Mouse (Mus musculus): ENCODE data around the gene Opn4.

The Opn4 gene

GRCm38 (mm10) chr14:34590743-34591675 is 8.9 kb downstream of the Opn4 start:
- no peak for DNase-seq

GRCm38 (mm10) chr14:34590017-34590570 is 9.8 kb downstream of the Opn4 start:
- DNase-seq: no peak

- no peak for DNase-seq
These were observed 10.7 kb downstream of the Opn4 start for GRCm38 (mm10) chr14:34589185-34589713.

DNA sequence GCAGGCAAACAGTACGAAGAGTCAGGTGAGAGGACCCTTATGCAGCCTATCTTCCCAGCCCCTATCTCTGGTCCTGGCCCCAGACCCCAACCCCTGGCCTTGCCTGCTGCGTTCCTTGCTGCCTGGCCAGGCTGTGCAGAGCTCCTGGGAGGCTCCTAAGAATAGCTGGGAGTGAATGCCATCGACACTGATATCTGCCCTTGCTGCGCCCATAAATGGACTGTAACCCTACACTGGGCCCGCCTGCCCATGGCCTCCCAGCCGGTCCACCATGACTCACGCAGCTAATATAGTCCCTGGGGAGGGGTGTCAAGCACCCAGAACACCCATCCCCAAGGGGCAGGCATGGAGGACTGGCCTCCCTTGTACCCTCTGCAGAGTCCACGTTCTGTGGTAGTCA is 11.4 kb downstream of the Opn4 start, which contains the start of gene Ldb3:
Ldb3 (minus strand) TSS at position 185 of the 400 bp plus-strand sequence.
- DNase-seq: no peak

DNA sequence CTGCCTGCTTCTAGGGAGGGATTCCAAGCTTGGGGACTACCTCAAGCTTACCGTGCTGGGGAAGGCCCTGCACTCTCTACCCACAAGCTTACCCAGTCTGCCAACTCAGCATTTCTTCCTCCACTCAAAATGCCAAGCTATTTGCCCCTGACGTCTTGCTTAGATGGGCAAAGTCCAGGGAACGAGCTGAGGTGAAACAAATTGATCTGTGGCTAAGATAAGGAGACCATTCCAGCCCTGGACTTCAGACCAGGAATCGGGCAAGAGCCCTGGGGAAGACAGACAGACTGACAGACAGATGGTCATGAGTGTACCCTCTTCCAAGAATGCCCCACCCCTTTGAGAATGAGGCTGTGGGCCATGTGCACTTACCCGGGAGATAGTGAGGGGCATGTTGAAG is 11.9 kb downstream of the Opn4 start:
- no peak for DNase-seq

GRCm38 (mm10) chr14:34586871-34587270 is 13.1 kb downstream of the Opn4 start:
- DNase-seq: no peak

- DNase-seq: no peak
These were observed 14.4 kb downstream of the Opn4 start for GRCm38 (mm10) chr14:34585358-34586105.

DNA sequence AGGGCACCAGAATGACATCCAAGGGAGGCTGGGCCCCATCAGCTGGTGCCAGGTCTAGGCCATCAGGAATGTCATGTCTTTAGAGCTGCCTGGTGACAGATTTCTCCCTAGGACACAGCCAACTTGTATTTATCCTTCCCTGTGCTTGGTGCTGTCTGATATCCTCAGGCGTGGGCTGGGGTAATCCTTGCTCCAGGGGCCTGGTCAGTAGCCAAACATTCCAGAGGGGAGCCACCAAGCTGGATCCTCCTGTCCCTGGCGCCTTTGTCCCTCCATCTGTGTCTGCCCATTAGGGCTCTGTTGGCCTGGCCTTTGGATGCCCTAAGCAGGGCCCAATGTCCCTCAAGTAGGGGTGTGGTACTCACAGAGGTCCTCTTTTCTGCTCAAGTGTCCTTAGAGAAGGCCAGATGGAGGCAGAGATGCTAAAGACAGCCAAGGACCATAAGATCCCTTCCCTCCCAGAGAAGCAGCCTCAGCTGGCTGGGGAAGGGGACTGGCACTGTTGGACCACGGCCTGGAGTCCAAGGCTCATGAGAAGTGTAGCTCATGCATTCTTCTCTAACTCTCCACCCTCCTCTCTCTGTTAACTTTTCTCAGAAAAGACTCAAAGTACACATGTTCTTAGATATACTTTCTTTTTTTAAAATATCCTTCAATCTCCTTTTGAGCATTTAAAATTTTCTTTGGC is 17.1 kb downstream of the Opn4 start:
- DNase-seq: no peak

GRCm38 (mm10) chr14:34576858-34577257 is 23.1 kb downstream of the Opn4 start:
- DNase-seq: no peak

DNA sequence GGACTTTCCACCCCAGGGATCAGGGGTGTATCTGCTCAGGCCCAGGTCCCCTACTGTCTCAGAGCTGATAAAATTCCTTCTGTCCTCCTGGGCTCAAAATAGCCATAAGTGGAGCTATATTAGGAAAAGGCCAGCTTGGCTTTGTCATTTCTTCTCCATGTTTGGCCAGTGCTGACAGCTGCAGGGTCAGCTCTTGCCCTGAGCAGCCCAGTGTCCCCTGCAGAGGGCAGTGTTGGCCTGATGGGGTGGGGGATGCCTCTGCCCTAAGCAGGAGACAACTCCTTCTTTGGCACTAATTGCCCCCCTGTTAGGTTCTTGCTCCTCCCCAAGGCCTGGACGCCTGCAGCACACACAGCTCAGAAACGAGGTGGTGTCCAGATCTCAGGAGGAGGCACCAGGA is 25.9 kb downstream of the Opn4 start:
- no peak for DNase-seq

DNA sequence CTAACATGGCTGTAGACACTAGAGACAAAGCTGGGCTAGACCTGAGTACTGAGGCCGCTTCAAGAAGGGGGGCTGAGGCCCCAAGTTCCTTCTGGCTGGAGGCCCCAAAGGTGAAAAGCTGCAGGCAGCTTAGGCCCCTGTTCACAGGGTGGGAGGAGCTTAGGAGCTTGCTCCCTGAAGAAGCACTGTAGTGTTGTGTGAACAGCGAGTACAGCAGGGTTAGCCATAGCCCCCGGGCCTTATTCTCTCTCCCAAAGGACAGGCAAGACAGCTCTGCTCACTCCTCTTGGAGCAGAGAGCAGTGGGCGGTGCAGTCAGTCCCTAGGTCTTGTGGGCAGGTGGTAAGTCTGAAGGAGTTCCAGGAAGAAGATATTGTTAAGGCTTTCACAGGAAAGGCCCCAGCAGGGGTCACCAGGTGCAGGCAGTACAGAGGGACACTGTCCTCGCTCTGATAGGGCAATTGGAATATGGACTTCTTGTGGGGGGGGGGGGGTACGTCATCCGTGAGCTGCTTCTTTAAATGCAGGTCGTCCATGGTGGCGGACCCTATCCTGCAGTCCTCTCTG is 26.5 kb downstream of the Opn4 start:
- no peak for DNase-seq

DNA sequence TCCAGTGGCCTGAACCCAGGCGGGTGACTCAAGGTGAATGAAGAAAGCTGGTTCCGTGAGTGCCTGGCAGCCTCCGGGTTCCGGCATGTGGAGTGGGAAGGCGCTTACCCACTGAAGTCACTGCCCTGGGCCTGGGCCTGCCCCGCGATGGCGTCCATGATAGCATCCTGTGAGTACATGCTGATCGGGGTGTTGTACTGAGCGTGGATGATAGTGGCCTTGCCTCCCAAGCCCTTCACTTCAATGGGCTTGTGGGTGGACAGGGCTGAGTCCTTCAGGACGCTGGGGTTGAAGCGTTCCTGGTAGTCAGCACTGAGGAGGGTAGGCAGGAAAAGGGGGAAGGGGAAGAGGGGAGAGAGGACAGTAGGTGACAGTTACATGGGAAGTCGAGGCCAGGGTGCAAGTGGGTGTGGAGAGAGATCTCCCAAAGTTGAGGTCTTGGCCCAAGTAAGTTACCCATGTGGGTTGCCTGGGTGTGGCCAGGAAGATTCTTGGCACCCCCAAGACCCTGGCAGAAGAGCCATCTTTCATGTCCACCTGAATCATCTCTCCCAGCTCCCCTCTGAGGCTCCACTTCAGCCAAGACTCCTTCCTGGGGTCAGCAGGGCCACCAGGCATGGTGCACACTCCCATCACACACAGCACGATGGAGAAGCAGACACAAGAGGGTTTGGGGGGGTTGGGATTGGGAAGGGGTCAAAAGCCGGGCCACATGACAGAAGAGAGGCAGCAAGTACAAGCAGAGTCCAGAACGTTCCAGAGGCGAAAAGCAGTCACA is 28.1 kb downstream of the Opn4 start:
- no peak for DNase-seq

DNA sequence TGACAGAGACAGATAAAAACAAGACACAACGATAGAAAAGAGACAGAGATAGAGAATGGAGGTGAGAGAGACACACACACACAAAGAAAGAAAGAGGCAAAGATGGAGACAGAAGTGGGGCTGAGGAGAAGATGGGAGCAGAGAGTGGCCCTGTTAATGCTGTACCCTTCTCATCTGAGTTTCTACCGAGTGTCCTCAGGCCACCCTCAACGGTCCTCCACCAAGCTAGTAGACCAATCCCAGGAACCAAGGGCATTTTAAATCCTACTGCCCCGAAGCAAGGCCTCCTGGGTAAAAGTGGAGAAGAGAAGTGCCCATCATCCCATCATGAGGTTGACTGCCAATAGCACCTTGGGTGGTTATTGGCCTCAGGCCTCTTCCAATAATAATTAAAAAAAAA is 29.0 kb downstream of the Opn4 start:
- DNase-seq: no peak

DNA sequence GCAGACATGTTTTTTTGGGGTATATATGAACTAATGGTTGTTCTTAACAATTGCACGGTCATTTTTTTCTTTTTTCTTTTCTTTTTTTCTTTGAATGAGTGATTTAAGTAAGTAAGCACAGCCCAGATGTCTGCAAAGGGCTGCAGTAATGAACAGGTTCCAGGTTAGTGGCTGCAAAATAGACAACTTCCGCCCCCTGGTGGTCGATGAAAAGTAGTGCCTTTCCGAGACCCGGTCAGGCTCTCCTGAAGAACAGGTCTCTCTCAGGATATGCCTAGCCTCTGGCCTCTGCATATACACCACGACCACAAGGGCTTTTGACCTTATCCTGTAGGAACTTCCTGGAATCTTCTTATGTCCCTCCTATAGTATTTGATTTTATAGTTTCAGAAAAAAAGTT is 29.6 kb downstream of the Opn4 start:
- DNase-seq: peak in 1 of 2 experiments; percentile 20

DNA sequence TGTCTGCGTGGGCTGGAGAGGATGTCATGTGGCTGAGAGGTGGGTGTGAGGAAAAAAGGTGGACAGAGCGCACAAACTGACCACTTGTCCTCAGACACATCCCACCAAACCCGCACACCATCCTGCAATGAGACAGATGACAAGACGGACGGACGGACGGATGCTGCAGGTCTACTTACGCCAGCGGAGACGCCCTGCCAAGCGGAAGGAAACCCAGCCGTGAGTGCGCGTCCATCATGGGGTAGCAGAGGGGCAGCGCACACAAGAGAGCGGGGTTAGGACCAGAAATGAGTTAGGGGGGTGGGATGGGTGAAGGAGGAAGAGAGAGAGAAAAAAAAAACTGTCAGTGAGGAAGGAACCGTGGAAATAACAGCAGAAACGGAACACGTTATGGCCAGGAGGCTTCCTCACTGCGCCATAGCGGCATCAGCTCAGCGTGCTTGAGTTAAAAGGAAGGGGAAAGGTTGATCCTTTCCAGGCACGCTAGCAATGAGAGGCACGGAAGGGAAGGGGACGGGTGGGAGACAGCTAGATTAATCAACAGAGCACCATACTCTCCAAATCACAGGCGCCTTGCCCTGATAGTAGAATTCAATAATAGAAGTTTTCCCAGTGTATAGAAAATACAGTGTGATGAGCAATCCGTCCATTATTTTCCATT is 30.3 kb downstream of the Opn4 start:
- no peak for DNase-seq

GRCm38 (mm10) chr14:34568626-34569025 is 31.3 kb downstream of the Opn4 start:
- DNase-seq: no peak

- no peak for DNase-seq
These were observed 32.2 kb downstream of the Opn4 start for GRCm38 (mm10) chr14:34567697-34568096.

DNA sequence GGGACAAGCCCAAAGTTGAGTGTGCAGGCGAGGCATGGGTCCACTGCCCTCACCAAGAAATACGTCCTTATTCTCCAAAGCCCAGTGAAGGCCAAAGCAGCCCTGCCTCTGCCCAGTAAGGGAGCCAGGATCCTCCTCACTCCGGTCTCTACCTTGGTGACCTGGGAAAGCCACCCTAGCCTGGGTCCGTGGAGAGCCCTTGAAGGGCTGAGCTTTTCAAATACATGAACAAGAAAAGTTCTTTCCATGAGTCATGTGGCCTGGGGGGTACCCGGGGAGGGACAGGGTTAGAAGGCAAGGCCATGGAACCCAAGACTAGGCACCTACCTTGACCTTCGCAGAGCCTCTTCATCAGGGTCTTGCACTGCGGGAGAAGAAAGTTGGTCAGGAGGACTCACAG is 33.4 kb downstream of the Opn4 start:
- no peak for DNase-seq

GRCm38 (mm10) chr14:34565711-34566110 is 34.2 kb downstream of the Opn4 start:
- no peak for DNase-seq

DNA sequence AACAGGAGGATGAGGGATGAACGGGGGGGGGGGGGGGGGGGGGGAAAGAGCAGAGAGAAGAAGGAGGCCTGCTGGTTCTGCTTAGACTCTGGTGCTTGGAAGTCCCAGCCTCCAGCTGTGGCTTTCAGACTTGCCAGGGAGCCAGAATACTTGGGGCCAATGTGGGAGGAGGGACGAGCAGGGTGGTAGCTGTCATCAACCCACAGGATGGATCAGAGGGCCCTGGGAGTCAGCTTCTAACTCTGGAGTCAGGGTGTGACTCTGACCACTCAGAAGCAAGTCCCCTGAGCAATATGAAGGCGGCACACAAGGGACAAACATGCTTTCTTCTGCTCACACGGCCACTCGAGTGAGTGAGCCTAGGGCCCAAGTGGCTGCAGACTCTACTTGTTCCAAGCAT is 35.3 kb downstream of the Opn4 start:
- no peak for DNase-seq

DNA sequence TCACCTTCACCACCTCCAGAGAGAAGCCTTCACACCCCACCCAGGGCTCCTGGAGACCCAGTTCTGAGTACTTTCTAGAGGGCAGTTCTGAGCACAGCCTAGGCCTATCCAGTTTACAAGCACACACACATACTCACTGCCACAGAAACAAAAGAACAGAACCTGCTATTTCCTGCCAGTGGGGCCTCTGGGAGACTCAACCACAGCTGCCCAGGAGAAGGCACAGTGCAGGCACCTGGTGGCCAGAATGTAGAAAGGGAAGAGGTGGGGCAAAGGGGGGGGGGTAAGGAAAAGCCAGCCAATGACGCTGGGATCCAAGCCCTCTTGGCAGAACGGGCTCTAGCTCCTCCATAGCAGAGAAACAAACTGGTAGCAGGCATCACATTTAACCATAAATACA is 37.5 kb downstream of the Opn4 start:
- DNase-seq: no peak
